ENCODE assay signal across 11 mouse cellular contexts in genomic region chr16:31638393-31638792, GRCm38 (mm10). TPM values are rescaled to one million over a fixed set of nuclear protein-coding genes. Genes with fewer than 3 reads are reported as not detected.
A peak's percentile ranks its signal among the peaks of the same experiment; 100 is the strongest.
DNase-seq lines count a peak whose midpoint lies in the region; ATAC-seq lines count a peak whose summit lies in the region.
"Had no signal": no experiment of that assay in that cellular context is flagged by ENCODE, and none has a peak within 500 bp of the region (broad histone marks: within the 10 kb centered on the region; RNA-seq: fewer than 3 reads in every experiment).

No protein-coding gene starts in this region.

- H3K9me3 ChIP-seq in heart, embryonic 11.5 days (replicated peaks; ENCODE audit: control insufficient read depth, low read length) = no peaks in the 10 kb centered on the region
- H3K9me3 ChIP-seq in heart, embryonic 14.5 days (ENCODE audit: control insufficient read depth, low read length) = no peaks in the 10 kb centered on the region
- no peaks in the 10 kb centered on the region for H3K9me3 ChIP-seq in lung, embryonic 15.5 days
- H3K9me3 ChIP-seq: megakaryocyte, embryonic 14.5 days had no signal

- no peak overlapping the region for H3K9ac ChIP-seq in heart, embryonic 11.5 days (ENCODE audit: low read depth, low read length)
- 0 out of 2 replicates have a peak overlapping the region, but pooled peaks have one; percentile 8 for H3K9ac ChIP-seq in heart, embryonic 14.5 days (ENCODE audit: low read length)
- no peak overlapping the region; the same call in 1 of the 2 replicates for H3K9ac ChIP-seq in lung, embryonic 15.5 days

- no peak overlapping the region for H3K4me3 ChIP-seq in heart, embryonic 11.5 days (ENCODE audit: low read depth, low read length)
- H3K4me3 ChIP-seq in heart, embryonic 14.5 days (ENCODE audit: control insufficient read depth in 1 of 2, insufficient read depth in 1 of 2, low read depth in 1 of 2, low read length in 2 of 2) = no peak overlapping the region
- H3K4me3 ChIP-seq in lung, embryonic 15.5 days = no peak overlapping the region
- H3K4me3 ChIP-seq: heart, adult 2 months; megakaryocyte, embryonic 14.5 days had no signal

- H3K36me3 ChIP-seq in heart, embryonic 11.5 days (ENCODE audit: control insufficient read depth, insufficient read depth, low read length) = no peaks in the 10 kb centered on the region
- H3K36me3 ChIP-seq in heart, embryonic 14.5 days (ENCODE audit: control insufficient read depth, insufficient read depth, low read length) = no peaks in the 10 kb centered on the region
- H3K36me3 ChIP-seq in lung, embryonic 15.5 days = no peaks in the 10 kb centered on the region

- no peak; the same call in 1 of the 2 replicates for ATAC-seq in heart, embryonic 11.5 days (replicated peaks; ENCODE audit: insufficient number of reproducible peaks, low FRiP score, low TSS enrichment)
- no peak for ATAC-seq in heart, embryonic 14.5 days (ENCODE audit: insufficient number of reproducible peaks, insufficient read depth, low FRiP score, low read depth)
- peak; percentile 52; the same call in 1 of the 2 replicates for ATAC-seq in lung, embryonic 15.5 days (ENCODE audit: borderline replicate concordance, extremely low read depth, low FRiP score, low TSS enrichment)

- peaks cover 5% of the 10 kb centered on the region; the same call in 1 of the 2 replicates for H3K4me1 ChIP-seq in heart, embryonic 11.5 days (ENCODE audit: control insufficient read depth, insufficient read depth, low read length)
- H3K4me1 ChIP-seq in heart, embryonic 14.5 days (ENCODE audit: control insufficient read depth in 2 of 2, insufficient read depth in 2 of 2, low read length in 2 of 2) = peaks cover 3 to 6% of the 10 kb centered on the region in 2 experiments; a peak in 2 of 4 replicates
- H3K4me1 ChIP-seq in lung, embryonic 15.5 days = peaks cover 9% of the 10 kb centered on the region

- 52% methylated on average over 7 of the region's 7 CpGs for WGBS in heart, embryonic 11.5 days (ENCODE audit: insufficient replicate concordance)
- WGBS in heart, embryonic 14.5 days = 36% methylated on average over 7 of the region's 7 CpGs
- 21% methylated on average over 7 of the region's 7 CpGs for WGBS in lung, embryonic 15.5 days

- no peaks in the 10 kb centered on the region for H3K27me3 ChIP-seq in heart, embryonic 11.5 days (ENCODE audit: control insufficient read depth, insufficient read depth, low read length)
- no peaks in the 10 kb centered on the region for H3K27me3 ChIP-seq in heart, embryonic 14.5 days (ENCODE audit: control insufficient read depth, insufficient read depth, low read length)
- H3K27me3 ChIP-seq in lung, embryonic 15.5 days = no peaks in the 10 kb centered on the region

- DNase-seq in heart, adult 11 months = peak; percentile 88
- peak; percentile 93 for DNase-seq in Muller cell, postnatal 12 days (ENCODE audit: inconsistent ontology term)
- DNase-seq in thymus, postnatal 25 days = no peak
- no peak for DNase-seq in cerebellum, adult 9-10 months
- DNase-seq in left cerebral cortex, postnatal 10 days (ENCODE audit: extremely low spot score in 1 of 2, low spot score in 2 of 2) = no peak
- DNase-seq: adrenal gland, postnatal 10 days had no signal

- no peak overlapping the region for H3K27ac ChIP-seq in heart, embryonic 11.5 days (ENCODE audit: low read depth, low read length)
- H3K27ac ChIP-seq in heart, embryonic 14.5 days (replicated peaks in 1 of 2; ENCODE audit: control insufficient read depth in 1 of 2, insufficient read depth in 1 of 2, low read depth in 2 of 2, low read length in 2 of 2) = no peak overlapping the region
- H3K27ac ChIP-seq in lung, embryonic 15.5 days = no peak overlapping the region
- H3K27ac ChIP-seq: heart, adult 2 months had no signal

- no peak overlapping the region for H3K4me2 ChIP-seq in heart, embryonic 11.5 days
- peak overlapping the region; percentile 37 for H3K4me2 ChIP-seq in heart, embryonic 14.5 days (ENCODE audit: low read length)
- H3K4me2 ChIP-seq in lung, embryonic 15.5 days = peak overlapping the region; percentile 26

- intact Hi-C loops in left cerebral cortex, postnatal 10 days (cut with DNase I) = no loop called here

RNA-seq across cellular contexts. Expression of gene Dlg1, which starts 24.9 kb away (rescaled TPM):
- polyA plus RNA-seq in heart, embryonic 11.5 days (2014; fragmentation: Nextera tagmentation; extraction: Ambion mirVana) = 22.5 and 25.4 TPM in 2 replicates
- polyA plus RNA-seq in heart, embryonic 14.5 days (2014; fragmentation: Nextera tagmentation; extraction: Ambion mirVana) = 18.5 and 21.9 TPM in 2 replicates
- 21.4 and 23.0 TPM in 2 replicates for polyA plus RNA-seq in lung, embryonic 15.5 days (2015; fragmentation: Nextera tagmentation; extraction: Ambion mirVana)
- 100 to 1,000 TPM; 103 TPM for total RNA-seq in left cerebral cortex, postnatal 10 days (2021)

Comparison
In these comparisons a context has a peak if more than half of its experiments do, and no peak if none do; other contexts are left out.
1. DNase-seq: peak in heart, adult 11 months (single experiment) and Muller cell, postnatal 12 days (single experiment); none in thymus, postnatal 25 days (single experiment), cerebellum, adult 9-10 months (single experiment) and left cerebral cortex, postnatal 10 days (0 of 2).